Mouse (Mus musculus) regulatory T cell (primary cell): ENCODE results near the gene P4ha2.

ENCODE experiments used
- in situ Hi-C: fragments of 300-600 bp; cut with MboI, MseI; formaldehyde crosslinking; loops from one replicate; pipeline ENCODE4 v1.15.1; 2025; ENCODE audit warnings: high pct_unique_total_duplicates

Gene P4ha2

GRCm38 (mm10) chr11:54100045-54100691 is at the start of gene P4ha2:
TSS of gene P4ha2 (plus strand) at chr11:54100095.
- in situ Hi-C loops = no loop called here

DNA sequence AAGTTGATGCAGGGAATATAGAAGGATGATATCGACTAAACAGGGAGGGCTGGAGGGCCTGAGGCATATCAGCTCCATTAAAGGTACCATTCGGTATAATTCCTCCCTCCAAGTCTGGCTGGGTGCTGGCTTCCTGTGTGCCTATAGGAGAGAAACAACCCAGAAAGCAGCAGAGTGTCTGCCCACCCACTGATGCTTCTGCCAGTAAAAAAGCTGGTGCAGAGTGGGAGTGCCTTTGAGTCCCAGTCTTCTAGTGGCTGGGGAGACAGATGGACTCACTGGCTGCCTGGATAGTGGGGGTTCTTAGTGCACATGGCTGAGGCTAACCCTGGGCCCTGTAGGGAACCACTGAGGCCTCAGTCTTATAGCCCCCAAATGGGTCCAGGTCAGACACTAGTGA is 49.7 kb upstream of the P4ha2 start:
- in situ Hi-C loops = no loop called here

DNA sequence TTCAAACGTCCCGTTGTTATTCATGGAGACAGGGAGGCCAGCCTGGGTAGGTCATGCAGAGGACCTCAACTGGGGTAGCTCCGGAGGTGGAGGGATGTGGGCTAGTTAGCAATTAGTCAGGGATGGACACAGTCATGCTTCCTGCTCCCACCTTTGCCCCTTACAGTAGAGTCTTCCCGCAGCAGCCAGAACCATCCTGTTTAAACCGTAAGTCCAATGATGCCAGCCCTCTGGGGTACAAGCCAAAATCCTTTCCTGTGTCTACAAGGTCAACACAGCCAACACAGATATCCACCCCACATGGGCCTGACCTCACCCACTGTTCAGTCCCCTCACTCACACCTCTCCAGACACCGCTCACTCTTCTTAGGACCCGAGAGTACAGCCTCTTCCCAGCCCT is 48.7 kb upstream of the P4ha2 start:
- in situ Hi-C loops = no loop called here

GRCm38 (mm10) chr11:54052128-54052527 is 47.8 kb upstream of the P4ha2 start:
- in situ Hi-C loops = no loop called here

- in situ Hi-C loops = no loop called here
These were observed 46.8 kb upstream of the P4ha2 start for GRCm38 (mm10) chr11:54053090-54053489.

- in situ Hi-C loops = no loop called here
These were observed 45.6 kb upstream of the P4ha2 start for GRCm38 (mm10) chr11:54054257-54054656.

- in situ Hi-C loops = loop anchor here (5.0 kb wide), 1 partner anchor 49 kb away; no protein-coding TSS in a partner anchor
These were observed 43.8 kb upstream of the P4ha2 start for GRCm38 (mm10) chr11:54056132-54056531.

GRCm38 (mm10) chr11:54057428-54057827 is 42.5 kb upstream of the P4ha2 start:
- in situ Hi-C loops = loop anchor here (5.0 kb wide), 1 partner anchor 50 kb away; no protein-coding TSS in a partner anchor

GRCm38 (mm10) chr11:54058056-54058617 is 41.8 kb upstream of the P4ha2 start:
- in situ Hi-C loops = loop anchor here (5.0 kb wide), 1 partner anchor 51 kb away; no protein-coding TSS in a partner anchor

- in situ Hi-C loops = loop anchor here (5.0 kb wide), 1 partner anchor 51 kb away; no protein-coding TSS in a partner anchor
These were observed 41.3 kb upstream of the P4ha2 start for GRCm38 (mm10) chr11:54058643-54059042.

GRCm38 (mm10) chr11:54059526-54059925 is 40.4 kb upstream of the P4ha2 start:
- in situ Hi-C loops = loop anchor here (5.0 kb wide), 1 partner anchor 52 kb away; no protein-coding TSS in a partner anchor

DNA sequence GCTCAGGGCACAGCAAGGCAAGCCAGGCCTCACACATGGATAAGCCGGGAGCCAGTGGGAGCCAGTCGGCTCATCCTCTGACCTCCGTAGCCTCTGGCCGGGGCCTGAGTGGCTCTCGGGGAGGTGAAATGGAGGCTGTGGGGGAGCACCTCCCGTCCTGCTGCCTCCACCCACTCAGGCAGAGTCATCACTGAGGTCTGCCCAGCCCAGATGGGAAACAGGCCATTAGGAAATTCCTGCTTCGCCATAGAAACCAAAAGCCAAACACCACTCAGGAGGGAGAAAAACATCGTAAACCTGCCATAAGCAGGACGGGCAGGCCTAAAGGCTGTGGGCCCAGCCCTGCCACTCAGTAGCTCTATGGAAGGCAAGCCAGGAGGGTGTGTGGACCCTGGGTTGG is 39.6 kb upstream of the P4ha2 start:
- in situ Hi-C loops = no loop called here

DNA sequence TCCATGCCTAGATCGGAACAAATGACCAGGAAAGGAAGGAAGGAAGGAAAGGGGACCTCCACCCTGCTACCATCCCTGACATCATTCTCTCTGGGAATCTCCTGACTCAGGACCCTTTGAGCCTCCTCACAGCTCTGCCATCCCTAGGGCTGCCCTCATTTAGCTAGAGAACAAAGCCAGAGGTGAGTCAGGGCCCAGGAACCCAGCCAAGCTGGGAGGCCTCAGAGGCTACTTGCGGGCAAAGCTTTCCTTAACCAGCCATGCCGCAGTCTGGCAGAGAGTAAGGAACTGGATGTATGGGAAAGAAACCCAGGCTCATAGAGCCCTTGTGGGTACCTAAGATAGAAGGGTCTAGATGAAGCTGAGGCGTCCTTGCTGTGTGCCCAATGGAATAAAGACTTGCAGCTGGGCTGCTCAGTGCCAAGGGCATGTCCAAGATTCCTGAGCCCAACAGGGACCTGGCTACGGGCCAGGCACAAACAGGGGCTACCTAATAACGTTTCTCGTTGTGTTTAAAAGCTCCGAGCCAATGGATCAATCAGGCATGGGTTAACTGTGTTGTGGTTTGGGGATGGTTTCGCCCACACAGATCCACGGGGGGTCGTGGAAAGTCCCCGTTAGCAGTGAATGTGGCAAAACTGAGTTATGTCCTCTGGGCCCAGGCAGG is 37.7 kb upstream of the P4ha2 start:
- in situ Hi-C loops = no loop called here

- in situ Hi-C loops = no loop called here
These were observed 37.0 kb upstream of the P4ha2 start for GRCm38 (mm10) chr11:54062753-54063471.

DNA sequence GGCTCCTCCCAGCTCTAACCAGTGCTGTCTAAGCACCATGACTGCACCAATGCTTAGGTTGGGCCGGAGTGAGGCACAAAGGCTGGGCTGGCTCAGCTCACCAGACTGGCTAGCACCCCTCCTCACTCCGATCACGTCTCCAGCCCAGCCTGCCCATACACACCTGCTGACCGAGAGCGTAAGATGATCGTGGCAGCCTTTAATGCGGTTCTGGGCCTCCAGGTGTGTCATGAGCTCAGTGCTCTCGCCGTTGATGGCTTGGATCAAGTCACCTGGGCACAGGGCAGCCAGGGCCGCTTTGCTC is 36.5 kb upstream of the P4ha2 start:
- in situ Hi-C loops = no loop called here

DNA sequence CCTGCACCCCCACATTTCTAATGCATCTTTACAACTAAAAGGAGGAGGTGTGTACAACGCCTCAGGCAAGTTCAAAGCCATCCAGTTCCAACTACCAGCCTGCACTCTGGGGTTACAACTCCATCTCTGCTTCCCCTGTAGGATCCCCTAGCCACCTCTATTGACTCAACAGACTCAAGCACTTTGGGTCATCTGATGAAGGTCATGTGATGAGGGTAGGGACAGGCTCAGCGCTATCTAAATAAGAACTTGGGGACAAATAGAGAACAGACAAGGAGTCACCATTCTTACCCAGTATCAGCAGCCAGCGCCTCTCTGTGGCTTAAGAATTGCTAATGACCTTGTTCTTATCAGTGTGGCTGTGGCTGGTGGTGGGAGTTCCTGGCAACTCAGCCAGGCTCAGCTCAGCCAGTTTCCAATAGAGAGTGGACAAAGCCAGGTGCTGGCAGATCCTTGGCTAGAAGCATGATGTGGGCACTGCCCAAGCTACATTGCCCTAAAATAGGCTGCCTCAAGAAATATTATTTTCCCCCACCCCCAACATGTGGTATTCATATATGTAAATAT is 35.4 kb upstream of the P4ha2 start:
- in situ Hi-C loops = no loop called here

DNA sequence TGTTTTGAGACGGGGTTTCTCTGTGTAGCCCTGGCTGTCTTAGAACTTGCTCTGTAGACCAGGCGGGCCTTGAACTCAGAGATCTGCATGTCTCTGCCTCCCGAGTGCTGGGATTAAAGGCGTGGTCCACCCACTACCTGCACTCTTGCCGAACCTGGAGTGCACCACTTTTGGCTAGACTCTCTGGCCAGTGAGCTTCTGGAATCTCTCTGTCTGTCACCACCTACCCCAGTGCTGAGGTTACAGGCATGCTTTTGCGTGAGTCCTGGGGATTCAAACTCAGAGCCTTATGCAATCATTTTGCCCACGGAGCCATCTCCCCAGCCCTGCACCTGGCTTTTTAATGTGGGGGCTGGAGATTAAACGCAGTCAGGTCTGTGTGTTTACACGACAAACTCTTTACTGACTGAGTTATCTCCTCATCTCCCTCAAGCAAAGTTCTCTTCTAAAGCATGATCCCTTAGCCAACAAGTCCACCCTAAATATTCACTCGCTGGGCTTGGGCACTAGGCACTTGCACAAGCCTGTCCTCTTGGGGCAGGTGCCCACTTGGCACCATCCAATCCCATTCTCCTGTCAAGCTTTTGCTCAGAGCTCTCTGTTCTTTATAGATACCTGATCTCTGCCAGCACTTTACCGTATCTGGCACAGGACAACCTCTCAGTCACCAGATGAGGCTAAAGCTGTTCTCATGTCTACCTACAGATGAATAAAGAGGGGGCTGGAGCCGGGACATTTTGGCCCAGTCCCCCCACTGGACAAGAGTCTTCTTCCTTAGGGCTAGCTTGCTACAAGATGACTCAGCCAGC is 34.6 kb upstream of the P4ha2 start:
- in situ Hi-C loops = no loop called here

DNA sequence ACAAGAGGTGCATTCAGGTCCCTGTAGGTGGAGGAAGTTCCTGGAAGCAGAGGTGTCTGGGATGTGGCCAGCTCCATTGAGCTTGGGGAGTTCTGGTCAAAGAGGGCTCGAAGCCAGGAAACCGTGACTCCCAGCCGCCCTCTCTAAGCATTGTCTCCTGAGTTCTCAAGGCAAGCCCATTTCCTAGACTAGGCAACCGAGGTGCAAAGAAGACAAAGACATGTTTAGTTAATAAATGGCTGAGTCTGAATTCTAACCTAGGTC is 34.0 kb upstream of the P4ha2 start:
- in situ Hi-C loops = no loop called here

- in situ Hi-C loops = no loop called here
These were observed 33.5 kb upstream of the P4ha2 start for GRCm38 (mm10) chr11:54066400-54066799.

DNA sequence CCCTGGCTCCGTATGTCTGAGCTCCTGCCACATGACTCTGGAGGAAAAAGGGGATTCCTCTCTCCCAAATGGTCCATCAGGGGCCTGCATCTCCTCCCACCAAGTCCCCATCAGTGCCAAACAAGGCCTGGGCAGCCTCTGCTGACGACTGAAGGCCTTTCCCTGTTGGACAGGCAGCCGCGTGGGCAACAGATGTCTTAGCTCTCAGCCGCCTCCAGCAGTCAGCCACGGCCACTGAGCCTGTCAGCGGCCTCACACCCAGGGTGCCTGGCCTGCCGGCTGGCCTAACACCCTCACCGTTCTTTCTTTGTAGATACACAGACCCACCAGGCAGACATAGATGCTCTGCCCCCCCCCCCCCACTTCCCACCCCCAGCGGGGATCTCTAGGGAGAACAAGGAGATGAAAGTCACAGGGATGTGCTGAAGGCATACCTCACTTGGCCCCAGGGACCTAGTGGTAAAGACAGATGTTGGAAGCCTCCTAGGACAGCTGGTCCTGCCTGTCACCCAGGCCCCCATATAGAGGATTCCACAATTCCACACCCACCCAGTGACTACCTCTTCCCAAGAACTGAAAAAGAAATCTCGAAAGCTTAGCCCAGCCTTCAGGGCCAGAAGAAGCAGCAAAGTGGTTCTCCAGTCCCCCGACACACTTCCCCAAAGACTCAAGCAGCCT is 32.4 kb upstream of the P4ha2 start:
- in situ Hi-C loops = no loop called here

GRCm38 (mm10) chr11:54067996-54068519 is 31.8 kb upstream of the P4ha2 start:
- in situ Hi-C loops = no loop called here
